Mouse (Mus musculus) CD4-positive helper T cell, adult 2 months (primary cell): ENCODE results near the gene Tnr.
A peak's percentile ranks its signal among the peaks of the same experiment; 100 is the strongest.

Source experiments
- DNase-seq: peaks from one replicate; pipeline ENCODE4 v3.0.0-alpha.2; 2012; ENCODE audit warnings: low read depth, missing footprints, low spot score

Tnr gene

DNA sequence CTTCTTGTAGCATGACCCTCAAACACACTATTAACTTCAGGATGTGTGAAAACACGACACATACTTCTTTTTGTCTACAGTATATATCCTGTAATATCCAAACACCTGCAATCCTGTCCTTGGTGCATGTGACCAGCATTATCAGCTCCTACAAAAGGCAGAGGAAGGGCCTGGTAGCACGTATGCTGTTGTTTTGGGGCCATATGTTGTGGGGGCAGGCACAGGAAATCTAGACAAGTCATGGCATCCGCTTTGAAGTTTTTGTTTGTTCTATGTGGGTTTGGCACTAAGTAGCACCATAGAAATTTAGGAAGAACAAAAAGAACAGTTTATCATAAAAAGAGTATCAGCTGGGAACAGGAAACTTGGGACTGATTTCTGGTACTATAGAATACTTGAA, 105.5 kb downstream of the Tnr start:
- DNase-seq: no peak

- DNase-seq: no peak
Observed at GRCm38 (mm10) chr1:159629822-159630589, 106.4 kb downstream of the Tnr start.

DNA sequence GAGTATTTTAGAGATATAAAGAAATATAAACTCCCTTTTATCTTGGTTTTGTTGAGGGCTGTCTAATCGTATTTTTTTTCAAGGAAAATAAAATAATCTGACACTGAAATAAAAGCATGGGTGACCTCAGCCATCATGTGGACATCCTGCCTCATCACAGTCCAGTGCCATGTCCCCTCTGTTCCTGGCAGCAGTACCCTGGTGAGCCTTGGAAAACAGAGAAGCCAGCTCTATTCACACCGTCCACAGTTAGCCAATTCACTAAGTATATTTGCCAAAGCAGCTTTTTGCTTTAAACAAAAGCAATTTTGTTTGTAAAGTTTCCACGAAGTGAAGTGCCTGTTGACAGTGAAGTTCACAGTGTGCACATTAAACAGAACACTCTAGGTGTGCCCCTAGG, 109.0 kb downstream of the Tnr start:
- DNase-seq: no peak

GRCm38 (mm10) chr1:159639408-159639807, 115.8 kb downstream of the Tnr start:
- DNase-seq: no peak

GRCm38 (mm10) chr1:159645719-159646118, 122.2 kb downstream of the Tnr start:
- DNase-seq: no peak

- no peak for DNase-seq
Observed at GRCm38 (mm10) chr1:159650486-159650885, 126.9 kb downstream of the Tnr start.

DNA sequence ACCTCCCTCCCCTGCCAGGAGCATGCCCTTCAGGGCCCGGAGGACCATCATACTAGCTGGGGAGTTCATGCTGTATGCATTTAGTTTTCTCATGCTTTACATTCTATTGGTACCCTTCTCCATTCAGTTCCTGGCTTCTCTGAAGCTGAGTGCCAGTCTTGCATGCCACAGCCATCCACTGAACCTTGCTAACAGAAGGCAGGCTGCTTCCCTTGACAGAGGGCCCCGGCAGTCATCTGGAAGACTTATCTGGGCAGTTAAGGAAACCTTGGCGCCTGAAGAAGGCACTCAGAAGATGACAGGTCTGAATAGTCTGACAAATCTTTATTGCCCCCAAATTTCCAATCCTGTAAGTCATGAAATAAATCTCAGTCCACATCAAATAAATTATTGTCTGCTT, 131.7 kb downstream of the Tnr start:
- no peak for DNase-seq

GRCm38 (mm10) chr1:159657856-159658542, 134.4 kb downstream of the Tnr start:
- DNase-seq: no peak

GRCm38 (mm10) chr1:159660620-159661501, 137.3 kb downstream of the Tnr start:
- no peak for DNase-seq

GRCm38 (mm10) chr1:159664496-159664895, 140.9 kb downstream of the Tnr start:
- DNase-seq: no peak

GRCm38 (mm10) chr1:159664945-159665344, 141.4 kb downstream of the Tnr start:
- no peak for DNase-seq

DNA sequence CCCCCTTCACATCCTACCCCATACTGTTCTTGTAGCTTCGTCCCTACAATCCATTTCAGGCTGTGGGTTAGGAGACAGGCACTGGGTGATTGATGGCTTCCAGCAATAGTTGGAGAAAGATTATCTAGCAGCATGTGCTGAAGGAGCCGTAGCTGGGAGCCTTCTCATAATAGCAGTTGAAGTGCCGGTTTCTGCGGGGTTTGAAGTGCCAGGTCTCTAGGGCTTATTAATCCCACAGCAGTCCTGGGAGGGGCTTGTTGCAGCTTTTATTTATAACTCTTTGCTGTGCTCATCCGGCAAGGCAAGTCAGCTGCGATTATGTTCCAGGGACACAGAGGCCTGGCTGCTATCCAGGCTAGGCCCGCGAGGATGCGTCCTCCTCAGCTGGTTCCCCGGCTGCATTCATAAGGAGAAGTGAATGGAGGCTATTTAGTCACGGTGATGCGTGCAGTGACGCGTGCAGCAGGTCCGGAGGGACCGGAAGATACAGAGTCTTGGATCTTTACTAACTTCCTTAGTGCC, 147.1 kb downstream of the Tnr start:
- no peak for DNase-seq

DNA sequence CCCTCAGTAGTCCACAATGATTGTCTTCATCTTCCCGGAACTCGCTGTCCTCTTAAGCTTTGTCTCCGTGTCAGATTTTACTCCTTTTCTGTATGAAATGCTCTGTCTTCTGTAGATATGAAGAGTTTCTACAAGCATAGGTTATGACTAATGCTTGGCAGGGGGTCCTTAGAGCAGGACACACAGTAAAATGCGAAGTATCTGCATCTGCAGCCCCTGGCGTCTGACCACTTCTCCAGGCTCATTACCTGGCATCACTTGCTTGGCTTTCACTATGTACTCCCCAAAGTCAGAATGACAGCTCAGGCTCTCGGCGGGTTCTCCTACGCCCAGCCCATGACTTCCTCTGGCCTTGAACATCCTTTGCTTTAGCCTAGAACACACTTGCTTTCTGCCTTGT, 147.6 kb downstream of the Tnr start:
- no peak for DNase-seq

DNA sequence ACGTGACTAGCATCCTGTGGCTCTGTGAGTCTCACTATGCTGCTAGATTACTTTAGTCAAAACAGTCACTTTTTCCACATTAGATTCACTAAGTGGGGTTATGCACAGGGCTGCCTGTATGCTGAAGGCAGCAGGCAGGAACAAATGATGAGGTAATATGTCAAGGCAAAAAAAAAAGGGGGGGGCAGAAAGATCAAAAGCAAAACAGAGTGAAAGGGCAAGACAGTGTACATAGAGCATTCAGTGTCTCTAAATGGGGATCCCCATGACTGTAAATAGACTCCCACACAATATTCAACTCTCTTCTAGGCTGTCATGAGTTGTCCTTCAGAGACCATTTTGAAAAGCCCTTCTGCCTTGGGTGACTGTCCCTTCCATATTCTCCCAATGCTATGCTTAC, 150.7 kb downstream of the Tnr start:
- DNase-seq: peak; percentile 61

- DNase-seq: no peak
Observed at GRCm38 (mm10) chr1:159675472-159675871, 151.9 kb downstream of the Tnr start.

GRCm38 (mm10) chr1:159678221-159678935, 154.8 kb downstream of the Tnr start:
- DNase-seq: no peak

GRCm38 (mm10) chr1:159681252-159681651, 157.7 kb downstream of the Tnr start:
- no peak for DNase-seq

DNA sequence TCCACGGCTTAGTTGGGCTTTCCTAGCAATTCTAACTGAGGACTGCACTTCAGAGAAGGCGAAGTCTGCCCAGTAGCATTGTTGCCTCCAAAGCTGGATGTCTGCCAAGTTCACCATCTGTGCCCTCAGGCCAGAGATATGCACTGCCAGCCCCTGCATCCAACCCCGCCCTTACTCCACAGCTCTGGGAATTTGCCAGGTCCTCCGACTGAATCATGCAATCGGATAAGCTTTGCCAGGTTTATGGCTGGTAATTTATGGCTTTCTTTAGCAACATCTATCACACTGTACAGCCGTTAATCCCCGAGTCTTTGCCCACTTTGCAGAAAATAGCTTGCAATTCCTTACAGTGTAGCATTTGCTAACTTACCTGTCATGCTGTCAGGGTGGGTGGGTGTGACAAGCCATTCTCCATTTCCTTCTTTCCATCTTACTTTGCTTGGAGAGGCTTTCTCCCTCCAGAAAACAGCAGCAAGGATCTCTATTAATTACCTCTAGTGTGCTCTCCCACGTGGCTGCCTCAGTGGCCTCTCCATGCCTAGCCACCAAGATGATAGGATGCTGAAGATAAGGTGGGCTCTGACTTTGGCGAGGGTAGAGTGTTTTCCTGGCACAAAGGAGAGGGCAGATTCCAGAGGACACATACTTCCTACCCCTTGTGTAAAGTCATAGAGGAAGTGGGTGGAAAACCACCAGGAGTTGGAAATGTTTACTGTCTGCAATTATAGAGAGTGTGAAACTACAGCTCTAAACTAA, 163.1 kb downstream of the Tnr start:
- no peak for DNase-seq

DNA sequence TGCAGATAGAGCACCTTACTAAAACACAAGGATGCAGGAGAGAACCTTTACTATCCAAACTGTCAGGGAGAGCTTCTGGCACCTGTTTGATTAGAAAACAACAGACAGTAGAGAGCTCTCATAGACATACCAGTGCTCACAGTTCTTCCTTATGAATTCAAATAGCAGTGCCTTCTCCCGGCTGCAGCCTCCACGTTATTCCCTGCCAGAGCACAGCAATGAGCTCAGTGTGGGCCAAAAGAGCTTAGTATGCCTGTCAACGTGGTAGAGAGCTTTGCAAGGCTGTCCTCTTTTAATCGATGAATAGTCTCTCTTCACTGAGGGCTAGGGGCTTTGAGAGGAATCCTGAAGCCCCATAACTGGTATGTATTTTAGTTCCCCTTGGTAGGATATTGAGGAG, 173.1 kb downstream of the Tnr start:
- no peak for DNase-seq

- DNase-seq: peak; percentile 14
Observed at GRCm38 (mm10) chr1:159702038-159702437, 178.5 kb downstream of the Tnr start.

DNA sequence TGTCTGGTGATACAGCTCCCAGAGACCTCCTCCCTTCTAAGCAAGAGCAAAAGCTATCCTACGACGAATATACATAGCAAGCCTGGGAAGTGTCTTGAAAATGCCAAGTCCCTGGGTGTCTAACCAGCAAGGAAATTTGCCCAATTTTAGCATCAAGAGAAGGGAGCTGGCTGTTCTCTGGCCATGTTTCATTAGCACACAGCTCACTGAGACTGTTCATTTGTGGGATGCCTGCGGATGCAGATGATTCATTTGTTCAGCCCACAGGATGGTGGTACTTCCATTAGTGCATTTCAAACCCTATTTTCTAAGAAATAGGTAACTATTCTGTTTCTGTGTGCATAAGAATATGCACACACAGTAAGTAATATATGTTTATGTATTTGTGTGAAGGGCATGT, 181.4 kb downstream of the Tnr start:
- no peak for DNase-seq
